Mouse (Mus musculus): ENCODE measurements at regions not wholly inside any gene's neighbourhood (a gene's known extent, or its start where the extent isn't known, plus 50 kb on each side); places are given as distances from the start of the nearest gene placed in this dataset.

DNA sequence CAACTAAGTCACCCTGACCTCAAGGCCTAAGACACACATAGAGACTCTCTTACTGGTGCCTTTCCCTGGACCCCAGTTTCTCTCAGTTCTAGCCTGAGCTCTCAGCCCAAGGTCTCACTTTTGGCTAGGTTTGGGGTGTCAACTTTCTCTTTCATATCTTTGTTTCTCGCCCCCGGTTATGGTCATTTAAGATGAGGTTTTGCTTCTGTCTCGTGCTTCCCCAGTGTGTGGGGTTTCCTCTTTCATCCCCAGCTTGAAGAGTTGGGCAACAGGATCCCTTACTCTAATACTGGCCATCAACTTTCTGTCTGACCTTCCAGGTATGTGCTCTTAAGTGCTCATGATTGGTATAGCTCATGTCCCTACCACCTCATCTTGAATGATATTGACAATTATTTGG is 67.5 kb downstream of the Lmo4 start:
- Histone ChIP-seq H3K27me3 (ENCODE audit: control insufficient read depth, insufficient read depth, low read length) (no peaks in the 10 kb centered on the region), H3K4me3 (ENCODE audit: low read depth, low read length) (no peak overlapping the region), H3K36me3 (ENCODE audit: control insufficient read depth, insufficient read depth, low read length) (no peaks in the 10 kb centered on the region), H3K27ac (ENCODE audit: insufficient read depth, low read depth, low read length) (no peak overlapping the region), H3K4me1 (ENCODE audit: control insufficient read depth, insufficient read depth, insufficient read length, low read length) (0 out of 2 replicates have a peak, but pooled peaks cover 2% of the 10 kb centered on the region)
- no peak for TF ChIP-seq POLR2A (IDR thresholded peaks at IDR 0.05; ENCODE audit: low read depth, low read length)
- no peak for TF ChIP-seq CTCF (IDR thresholded peaks at IDR 0.05; ENCODE audit: extremely low read depth, insufficient read length, insufficient replicate concordance, low read depth, low read length)
- WGBS = 66% methylated on average over 3 of the region's 3 CpGs

DNA sequence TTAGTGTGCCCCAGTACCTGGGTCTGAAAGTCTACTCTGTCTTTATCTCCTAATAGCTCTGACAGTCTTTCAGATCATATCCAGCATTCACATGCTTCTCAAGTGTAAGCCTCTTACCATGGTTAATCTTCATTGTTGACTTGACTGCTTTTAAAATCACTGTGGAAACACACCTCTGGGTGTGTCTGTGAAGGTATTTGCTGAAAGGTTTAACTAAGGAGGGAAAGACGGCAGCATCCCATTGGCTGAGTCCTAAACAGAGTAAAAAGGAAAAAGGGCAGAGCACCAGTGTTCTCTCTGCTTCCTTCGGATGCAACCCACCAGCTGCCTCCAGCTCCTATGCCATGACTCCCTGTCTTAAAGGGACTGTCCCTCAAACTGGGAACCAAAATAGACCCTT is 68.6 kb downstream of the Lmo4 start:
- Histone ChIP-seq H3K27me3 (ENCODE audit: control insufficient read depth, insufficient read depth, low read length) (no peaks in the 10 kb centered on the region), H3K4me3 (ENCODE audit: low read depth, low read length) (no peak overlapping the region), H3K27ac (ENCODE audit: insufficient read depth, low read depth, low read length) (no peak overlapping the region), H3K36me3 (ENCODE audit: control insufficient read depth, insufficient read depth, low read length) (no peaks in the 10 kb centered on the region), H3K4me1 (ENCODE audit: control insufficient read depth, insufficient read depth, insufficient read length, low read length) (0 out of 2 replicates have a peak, but pooled peaks cover 2% of the 10 kb centered on the region)
- TF ChIP-seq CTCF (IDR thresholded peaks at IDR 0.05; ENCODE audit: extremely low read depth, insufficient read length, insufficient replicate concordance, low read depth, low read length) = no peak
- TF ChIP-seq POLR2A (IDR thresholded peaks at IDR 0.05; ENCODE audit: low read depth, low read length) = no peak
- 60% methylated on average over 2 of the region's 2 CpGs for WGBS

DNA sequence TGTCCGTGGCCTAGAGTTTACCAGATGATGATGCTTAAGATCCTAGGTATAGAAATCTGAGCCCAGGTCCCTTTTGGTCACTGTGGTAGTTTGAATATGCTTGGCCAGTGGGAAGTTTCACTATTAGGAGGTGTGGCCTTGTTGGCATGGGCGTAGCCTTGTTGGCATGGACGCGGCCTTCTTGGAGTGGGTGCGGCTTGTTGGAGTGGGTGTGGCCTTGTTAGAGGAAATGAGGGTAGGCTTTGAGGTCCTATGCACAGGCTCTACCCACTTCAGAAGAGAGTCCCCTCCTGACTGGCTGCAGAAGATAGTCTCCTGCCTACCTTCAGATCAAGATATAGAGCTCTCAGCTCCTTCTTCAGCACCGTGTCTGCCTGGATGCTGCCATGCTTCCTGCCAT is 69.4 kb downstream of the Lmo4 start:
- Histone ChIP-seq H3K27me3 (ENCODE audit: control insufficient read depth, insufficient read depth, low read length) (no peaks in the 10 kb centered on the region), H3K36me3 (ENCODE audit: control insufficient read depth, insufficient read depth, low read length) (no peaks in the 10 kb centered on the region)
- WGBS = 83% methylated on average over 6 of the region's 6 CpGs

DNA sequence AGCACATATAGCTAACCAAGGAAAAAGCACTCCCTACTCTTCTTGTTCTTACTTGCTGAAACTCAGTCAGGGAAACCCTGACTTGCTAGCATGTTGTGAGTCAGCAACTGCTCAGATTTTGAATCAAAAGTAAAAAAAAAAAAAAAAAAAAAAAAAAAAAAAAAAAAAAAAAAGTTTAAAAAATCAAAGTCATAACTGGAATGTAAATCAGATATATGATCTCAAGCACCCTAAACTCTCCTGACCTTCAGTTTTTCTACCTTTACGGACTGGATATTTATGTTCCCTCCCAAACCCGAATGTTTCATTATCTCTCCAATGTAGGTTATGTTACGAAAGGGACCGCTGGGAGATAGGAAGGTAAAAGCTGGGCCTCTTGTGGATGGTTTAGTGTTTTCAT is 77.0 kb downstream of the Lmo4 start:
- 97% methylated on average over 4 of the region's 4 CpGs for WGBS
- Histone ChIP-seq H3K27me3 (ENCODE audit: control insufficient read depth, insufficient read depth, low read length) (no peaks in the 10 kb centered on the region), H3K36me3 (ENCODE audit: control insufficient read depth, insufficient read depth, low read length) (no peaks in the 10 kb centered on the region), H3K4me1 (ENCODE audit: control insufficient read depth, insufficient read depth, insufficient read length, low read length) (0 out of 2 replicates have a peak, but pooled peaks cover 2% of the 10 kb centered on the region), H3K4me3 (ENCODE audit: low read depth, low read length) (no peak overlapping the region), H3K27ac (ENCODE audit: insufficient read depth, low read depth, low read length) (no peak overlapping the region)
- TF ChIP-seq POLR2A (IDR thresholded peaks at IDR 0.05; ENCODE audit: low read depth, low read length) (no peak), CTCF (IDR thresholded peaks at IDR 0.05; ENCODE audit: extremely low read depth, insufficient read length, insufficient replicate concordance, low read depth, low read length) (no peak)

More for the DNA sequence above, 69.4 kb downstream of the Lmo4 start:
- Histone ChIP-seq H3K4me1 (ENCODE audit: control insufficient read depth, insufficient read depth, insufficient read length, low read length) (0 out of 2 replicates have a peak, but pooled peaks cover 2% of the 10 kb centered on the region), H3K27ac (ENCODE audit: insufficient read depth, low read depth, low read length) (no peak overlapping the region), H3K4me3 (ENCODE audit: low read depth, low read length) (no peak overlapping the region)
- TF ChIP-seq CTCF (IDR thresholded peaks at IDR 0.05; ENCODE audit: extremely low read depth, insufficient read length, insufficient replicate concordance, low read depth, low read length) = no peak
- TF ChIP-seq POLR2A (IDR thresholded peaks at IDR 0.05; ENCODE audit: low read depth, low read length) = no peak

DNA sequence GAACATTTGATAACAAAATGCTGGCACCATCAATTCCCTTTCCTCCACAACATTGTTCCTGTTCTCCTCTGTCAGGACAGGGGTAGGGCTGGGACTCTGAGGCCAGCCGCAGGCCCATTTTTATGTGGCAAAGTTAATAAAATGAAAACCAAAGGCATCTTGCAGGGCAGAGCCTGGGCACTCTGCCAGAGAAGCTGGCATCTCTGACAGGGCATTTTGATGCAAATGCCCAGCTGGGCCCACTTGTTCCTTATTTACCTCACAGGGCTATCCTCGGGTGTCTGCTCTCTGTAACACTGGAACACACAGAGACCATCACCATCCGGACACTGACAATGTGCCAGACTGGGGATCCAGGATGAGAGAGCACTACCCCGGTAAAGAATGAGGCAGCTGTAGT is 80.7 kb downstream of the Lmo4 start:
- TF ChIP-seq CTCF (IDR thresholded peaks at IDR 0.05; ENCODE audit: extremely low read depth, insufficient read length, insufficient replicate concordance, low read depth, low read length) (no peak), POLR2A (IDR thresholded peaks at IDR 0.05; ENCODE audit: low read depth, low read length) (no peak)
- H3K4me3 ChIP-seq (ENCODE audit: low read depth, low read length) = no peak overlapping the region
- H3K4me1 ChIP-seq (ENCODE audit: control insufficient read depth, insufficient read depth, insufficient read length, low read length) = 0 out of 2 replicates have a peak, but pooled peaks cover 2% of the 10 kb centered on the region
- H3K27me3 ChIP-seq (ENCODE audit: control insufficient read depth, insufficient read depth, low read length) = no peaks in the 10 kb centered on the region
- H3K27ac ChIP-seq (ENCODE audit: insufficient read depth, low read depth, low read length) = no peak overlapping the region
- 56% methylated on average over 4 of the region's 4 CpGs for WGBS
- no peaks in the 10 kb centered on the region for H3K36me3 ChIP-seq (ENCODE audit: control insufficient read depth, insufficient read depth, low read length)

DNA sequence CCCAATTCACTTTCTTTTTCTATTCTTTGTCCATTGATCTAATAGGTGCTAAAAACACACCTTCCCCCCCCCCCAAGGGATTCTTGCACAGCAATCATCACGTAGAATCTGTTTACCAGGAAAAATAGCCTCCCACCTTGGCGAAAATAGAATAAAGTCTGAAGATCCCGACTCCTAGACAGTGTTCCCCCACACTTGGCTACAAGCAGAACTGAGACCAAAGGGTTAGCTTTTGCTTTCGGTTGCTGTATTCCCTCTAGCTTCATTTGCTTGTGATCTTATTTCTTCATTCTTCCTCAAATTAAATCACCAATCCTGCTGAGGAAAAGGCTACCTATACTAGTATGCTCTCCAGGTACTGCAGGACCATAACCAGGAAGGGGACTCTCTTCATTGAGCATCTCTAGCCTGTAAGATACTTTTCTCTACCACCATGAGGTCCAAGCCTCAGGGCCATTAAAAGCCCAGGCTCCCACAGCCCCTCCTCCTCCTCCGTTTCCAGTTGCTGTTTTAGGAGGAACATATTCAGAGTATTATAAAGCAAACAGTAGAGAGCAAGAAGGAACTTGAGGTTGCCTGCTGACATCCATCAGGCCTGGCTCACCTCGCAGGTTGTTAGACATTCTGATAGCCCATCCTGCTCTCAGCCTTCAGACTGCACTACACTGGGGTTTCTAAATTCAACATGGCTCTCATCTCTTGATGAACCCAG is 81.5 kb downstream of the Lmo4 start:
- Histone ChIP-seq H3K36me3 (ENCODE audit: control insufficient read depth, insufficient read depth, low read length) (no peaks in the 10 kb centered on the region), H3K4me1 (ENCODE audit: control insufficient read depth, insufficient read depth, insufficient read length, low read length) (0 out of 2 replicates have a peak, but pooled peaks cover 2% of the 10 kb centered on the region), H3K4me3 (ENCODE audit: low read depth, low read length) (no peak overlapping the region), H3K27me3 (ENCODE audit: control insufficient read depth, insufficient read depth, low read length) (no peaks in the 10 kb centered on the region), H3K27ac (ENCODE audit: insufficient read depth, low read depth, low read length) (no peak overlapping the region)
- WGBS = 77% methylated on average over 6 of the region's 6 CpGs
- no peak for TF ChIP-seq CTCF (IDR thresholded peaks at IDR 0.05; ENCODE audit: extremely low read depth, insufficient read length, insufficient replicate concordance, low read depth, low read length)
- no peak for TF ChIP-seq POLR2A (IDR thresholded peaks at IDR 0.05; ENCODE audit: low read depth, low read length)

DNA sequence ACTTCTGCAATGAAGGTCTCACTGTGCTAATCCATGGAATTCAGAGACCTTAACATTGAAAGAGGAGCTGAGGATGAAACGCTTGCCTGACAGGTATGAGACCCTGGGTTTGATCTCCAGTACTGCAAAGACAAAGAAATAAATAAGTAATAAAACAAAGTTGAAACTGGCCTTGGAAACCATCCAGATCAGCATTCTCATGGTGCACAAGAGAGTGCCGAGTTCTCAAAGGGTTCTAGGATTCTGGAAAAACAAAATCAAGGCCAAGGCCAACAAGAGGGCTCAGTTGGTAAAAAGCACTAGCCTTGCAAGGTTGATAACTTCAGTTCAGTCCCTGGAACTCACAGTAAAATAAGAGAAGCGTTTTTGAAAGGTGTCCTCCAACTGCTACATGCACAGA is 85.9 kb downstream of the Lmo4 start:
- no peak overlapping the region for H3K27ac ChIP-seq (ENCODE audit: insufficient read depth, low read depth, low read length)
- TF ChIP-seq CTCF (IDR thresholded peaks at IDR 0.05; ENCODE audit: extremely low read depth, insufficient read length, insufficient replicate concordance, low read depth, low read length) = no peak
- TF ChIP-seq POLR2A (IDR thresholded peaks at IDR 0.05; ENCODE audit: low read depth, low read length) = no peak
- H3K4me1 ChIP-seq (ENCODE audit: control insufficient read depth, insufficient read depth, insufficient read length, low read length) = 0 out of 2 replicates have a peak, but pooled peaks cover 2% of the 10 kb centered on the region
- 53% methylated on average over 3 of the region's 3 CpGs for WGBS
- H3K36me3 ChIP-seq (ENCODE audit: control insufficient read depth, insufficient read depth, low read length) = no peaks in the 10 kb centered on the region
- no peak overlapping the region for H3K4me3 ChIP-seq (ENCODE audit: low read depth, low read length)
- no peaks in the 10 kb centered on the region for H3K27me3 ChIP-seq (ENCODE audit: control insufficient read depth, insufficient read depth, low read length)

Measured in small intestine, adult 2 months (tissue).